Mouse (Mus musculus): ENCODE measurements at regions not wholly inside any gene's neighbourhood (a gene's known extent, or its start where the extent isn't known, plus 50 kb on each side); places are given as distances from the start of the nearest gene placed in this dataset.

DNA sequence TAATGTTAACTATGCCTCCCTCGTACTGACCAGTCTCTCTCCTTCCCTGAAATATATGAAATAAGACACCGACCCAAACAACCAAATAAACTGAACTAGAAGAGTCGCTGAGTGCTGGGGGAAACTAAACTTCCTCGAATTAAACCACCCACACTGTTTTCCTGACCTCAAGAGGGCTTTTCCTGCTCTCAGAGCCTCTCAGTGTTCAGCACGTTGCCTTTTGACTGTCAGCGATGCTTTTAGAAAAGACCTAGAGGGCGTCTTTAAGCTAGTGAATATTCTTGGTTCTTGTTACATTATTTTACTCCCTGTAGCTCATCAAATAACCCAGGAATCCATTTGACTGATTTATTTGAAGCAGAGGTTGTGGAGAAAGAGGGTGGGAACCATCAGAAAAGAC is 76.2 kb upstream of the Ifne start:
- ATAC-seq: no peak
- no peak overlapping the region for H3K9ac ChIP-seq (ENCODE audit: low read depth, low read length)
- no peaks in the 10 kb centered on the region for H3K27me3 ChIP-seq (replicated peaks; ENCODE audit: control insufficient read depth, insufficient read depth, low read length)
- no peaks in the 10 kb centered on the region for H3K36me3 ChIP-seq (ENCODE audit: control insufficient read depth, insufficient read depth, low read length)
- H3K9me3 ChIP-seq (ENCODE audit: control insufficient read depth, low read length): no peaks in the 10 kb centered on the region
- no peak overlapping the region for H3K4me3 ChIP-seq (ENCODE audit: low read length)
- H3K27ac ChIP-seq (ENCODE audit: low read length): no peak overlapping the region
- H3K4me1 ChIP-seq (ENCODE audit: control insufficient read depth, insufficient read depth, low read length): peaks cover 3% of the 10 kb centered on the region; the same call in 1 of the 2 replicates
- WGBS: 28% methylated on average over 7 of the region's 7 CpGs
- H3K4me2 ChIP-seq (ENCODE audit: low read depth, low read length): no peak overlapping the region

DNA sequence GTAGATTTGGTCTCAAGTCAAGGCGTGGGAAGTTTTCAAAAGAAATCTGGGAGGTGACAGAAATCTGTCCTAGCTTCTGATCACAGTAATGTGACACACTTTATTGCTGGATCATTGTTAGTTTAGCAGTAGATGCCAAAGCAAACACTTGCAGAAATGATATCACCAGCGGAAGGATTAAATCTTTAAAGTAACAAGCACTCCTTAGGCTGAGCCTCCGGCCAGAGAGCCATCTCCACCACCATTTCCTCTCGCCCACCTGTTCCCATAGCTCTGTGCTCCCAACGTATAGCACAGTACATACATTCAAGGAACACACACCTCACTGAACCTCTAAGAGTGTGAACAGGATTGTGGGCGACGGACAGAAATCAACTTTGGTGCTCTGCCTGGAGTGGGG is 75.6 kb upstream of the Ifne start:
- H3K4me1 ChIP-seq (ENCODE audit: control insufficient read depth, insufficient read depth, low read length): peaks cover 3% of the 10 kb centered on the region; the same call in 1 of the 2 replicates
- WGBS: 59% methylated on average over 7 of the region's 7 CpGs
- H3K9me3 ChIP-seq (ENCODE audit: control insufficient read depth, low read length): no peaks in the 10 kb centered on the region
- no peak for ATAC-seq
- H3K27ac ChIP-seq (ENCODE audit: low read length): no peak overlapping the region
- no peak overlapping the region for H3K4me3 ChIP-seq (ENCODE audit: low read length)
- no peak overlapping the region for H3K9ac ChIP-seq (ENCODE audit: low read depth, low read length)
- no peaks in the 10 kb centered on the region for H3K27me3 ChIP-seq (replicated peaks; ENCODE audit: control insufficient read depth, insufficient read depth, low read length)
- no peaks in the 10 kb centered on the region for H3K36me3 ChIP-seq (ENCODE audit: control insufficient read depth, insufficient read depth, low read length)
- H3K4me2 ChIP-seq (ENCODE audit: low read depth, low read length): no peak overlapping the region

DNA sequence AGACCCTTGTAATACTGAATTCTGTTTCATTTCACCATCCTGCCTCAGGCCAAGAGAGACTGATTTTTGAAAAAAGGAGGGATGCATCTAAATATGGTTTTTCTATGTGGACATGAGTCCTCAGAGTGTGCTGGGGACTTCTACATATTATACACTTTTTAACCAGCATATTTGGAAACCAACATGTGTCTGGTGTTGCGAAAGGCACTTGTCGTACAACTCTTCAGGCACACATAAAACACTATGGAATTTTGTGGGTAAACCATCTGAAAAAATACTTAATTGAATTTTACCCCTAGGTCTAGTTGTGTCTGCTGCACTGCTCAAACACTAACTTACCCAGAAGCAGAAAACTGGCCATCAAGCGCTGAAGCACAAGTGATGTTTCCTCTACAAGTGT is 74.0 kb upstream of the Ifne start:
- Histone ChIP-seq H3K36me3 (ENCODE audit: control insufficient read depth, insufficient read depth, low read length) (no peaks in the 10 kb centered on the region), H3K4me3 (ENCODE audit: low read length) (no peak overlapping the region), H3K9me3 (ENCODE audit: control insufficient read depth, low read length) (no peaks in the 10 kb centered on the region), H3K27ac (ENCODE audit: low read length) (no peak overlapping the region), H3K4me1 (ENCODE audit: control insufficient read depth, insufficient read depth, low read length) (peaks cover 3% of the 10 kb centered on the region; the same call in 1 of the 2 replicates), H3K9ac (ENCODE audit: low read depth, low read length) (no peak overlapping the region), H3K4me2 (ENCODE audit: low read depth, low read length) (no peak overlapping the region), H3K27me3 (replicated peaks; ENCODE audit: control insufficient read depth, insufficient read depth, low read length) (no peaks in the 10 kb centered on the region)
- WGBS: 84% methylated on average over 3 of the region's 3 CpGs
- no peak for ATAC-seq

DNA sequence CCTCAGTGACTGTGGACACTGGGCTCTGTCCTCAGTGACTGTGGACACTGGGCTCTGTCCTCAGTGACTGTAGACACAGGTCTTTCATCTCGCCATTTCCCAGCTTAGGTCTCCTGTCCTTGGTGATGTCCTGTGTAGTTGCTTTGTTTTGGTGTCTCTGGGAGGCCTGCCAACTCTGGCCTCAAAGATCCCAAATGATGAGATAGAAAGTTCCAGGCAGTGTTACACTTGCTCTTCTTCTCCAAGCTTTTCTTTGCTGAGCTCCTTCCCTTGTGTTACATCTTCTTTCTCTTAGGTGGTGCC is 71.0 kb upstream of the Ifne start:
- H3K4me2 ChIP-seq (ENCODE audit: low read depth, low read length): no peak overlapping the region
- no peak for ATAC-seq

DNA sequence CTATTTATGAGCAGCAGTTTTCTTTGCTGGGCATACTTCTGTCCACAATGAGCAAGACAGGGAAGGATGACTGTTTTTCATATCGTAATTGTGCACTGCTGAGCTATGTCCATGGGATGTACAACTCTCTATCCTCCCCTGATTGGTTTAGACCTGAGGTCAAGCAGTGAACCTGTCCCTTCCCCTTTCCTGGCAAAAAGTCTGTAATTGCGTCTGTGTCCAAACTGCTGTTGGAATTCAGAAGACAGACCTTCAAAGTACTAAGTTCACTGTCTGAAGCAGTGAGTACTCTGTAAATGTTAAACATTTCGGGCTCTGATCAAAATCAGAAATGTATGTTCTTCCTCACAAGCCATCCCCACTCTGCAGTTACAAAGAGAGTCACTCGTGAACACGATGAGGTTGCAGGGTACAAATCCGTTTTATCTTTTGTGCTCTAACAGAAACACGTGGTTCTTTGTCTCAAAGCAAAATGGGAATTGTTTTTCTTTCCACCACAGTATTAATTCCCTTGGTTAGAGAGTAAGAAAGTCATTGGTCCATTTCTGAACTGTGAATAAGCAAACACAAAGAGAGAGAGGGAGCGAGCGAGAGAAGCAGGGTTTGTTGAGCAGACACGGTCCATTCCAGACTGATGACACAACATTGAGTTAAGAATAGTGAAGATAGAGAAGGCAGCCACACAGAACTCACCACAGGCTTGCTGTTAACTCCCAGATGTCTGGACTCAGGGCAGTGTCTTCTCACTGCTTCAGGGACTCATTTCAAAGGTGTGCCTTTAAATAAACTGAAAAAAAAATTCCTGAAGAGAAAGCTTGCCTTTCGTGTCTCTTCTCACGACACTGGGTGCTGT is 70.4 kb upstream of the Ifne start:
- no peak overlapping the region for H3K4me3 ChIP-seq (ENCODE audit: low read length)
- H3K27ac ChIP-seq (ENCODE audit: low read length): no peak overlapping the region
- 47% methylated on average over 12 of the region's 12 CpGs for WGBS
- no peak overlapping the region for H3K4me2 ChIP-seq (ENCODE audit: low read depth, low read length)
- ATAC-seq: 0 out of 2 replicates have a peak, but pooled peaks have one; percentile 9
- no peak overlapping the region for H3K9ac ChIP-seq (ENCODE audit: low read depth, low read length)
- no peaks in the 10 kb centered on the region for H3K27me3 ChIP-seq (replicated peaks; ENCODE audit: control insufficient read depth, insufficient read depth, low read length)
- no peaks in the 10 kb centered on the region for H3K9me3 ChIP-seq (ENCODE audit: control insufficient read depth, low read length)
- H3K36me3 ChIP-seq (ENCODE audit: control insufficient read depth, insufficient read depth, low read length): no peaks in the 10 kb centered on the region
- no peaks in the 10 kb centered on the region for H3K4me1 ChIP-seq (ENCODE audit: control insufficient read depth, insufficient read depth, low read length)

More for the DNA sequence above, 71.0 kb upstream of the Ifne start:
- Histone ChIP-seq H3K27me3 (replicated peaks; ENCODE audit: control insufficient read depth, insufficient read depth, low read length) (no peaks in the 10 kb centered on the region), H3K4me1 (ENCODE audit: control insufficient read depth, insufficient read depth, low read length) (peaks cover 3% of the 10 kb centered on the region; the same call in 1 of the 2 replicates), H3K9me3 (ENCODE audit: control insufficient read depth, low read length) (no peaks in the 10 kb centered on the region), H3K4me3 (ENCODE audit: low read length) (no peak overlapping the region), H3K36me3 (ENCODE audit: control insufficient read depth, insufficient read depth, low read length) (no peaks in the 10 kb centered on the region), H3K9ac (ENCODE audit: low read depth, low read length) (no peak overlapping the region), H3K27ac (ENCODE audit: low read length) (no peak overlapping the region)
- 76% methylated on average over 1 of the region's 1 CpGs for WGBS

DNA sequence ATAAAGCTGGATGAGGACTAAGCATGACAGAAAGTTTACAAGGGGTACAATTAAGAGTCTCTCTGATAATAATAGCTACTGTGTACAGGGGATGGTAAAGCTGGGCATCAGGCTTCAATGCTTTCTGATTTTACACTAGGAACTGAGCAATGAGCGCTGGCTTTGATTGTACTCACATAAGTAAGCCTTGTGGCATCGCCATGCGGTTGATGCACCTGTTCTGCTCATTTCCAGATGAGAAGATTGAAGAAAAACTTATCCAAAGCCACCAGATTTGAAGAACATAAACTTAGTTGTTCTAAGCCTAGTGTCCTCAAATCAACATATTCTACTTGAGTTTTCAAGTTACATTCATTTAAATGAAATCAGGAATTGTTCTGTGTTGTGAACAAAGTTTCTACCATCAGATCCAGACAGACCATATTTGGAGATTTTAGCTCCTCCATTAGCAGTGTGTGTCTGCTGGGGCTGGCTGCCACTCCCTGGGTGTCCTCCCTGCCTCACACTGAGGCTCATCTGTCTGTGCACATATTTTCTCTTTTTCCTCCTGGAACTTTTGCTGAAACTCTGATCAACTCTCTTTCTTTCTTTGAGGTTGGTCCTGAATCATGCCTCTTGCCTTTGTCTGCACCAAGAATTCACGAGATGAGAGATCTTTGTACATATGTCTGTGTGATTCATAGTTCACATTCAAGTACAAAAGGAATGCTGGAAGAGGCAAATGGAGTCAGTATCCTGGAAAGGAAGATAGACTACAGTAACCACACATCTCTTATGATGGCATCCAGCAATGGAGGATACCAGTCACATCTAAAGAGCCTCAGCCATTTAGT is 68.2 kb upstream of the Ifne start:
- H3K4me1 ChIP-seq (ENCODE audit: control insufficient read depth, insufficient read depth, low read length): no peaks in the 10 kb centered on the region
- no peak overlapping the region for H3K4me2 ChIP-seq (ENCODE audit: low read depth, low read length)
- H3K36me3 ChIP-seq (ENCODE audit: control insufficient read depth, insufficient read depth, low read length): no peaks in the 10 kb centered on the region
- H3K9me3 ChIP-seq (ENCODE audit: control insufficient read depth, low read length): no peaks in the 10 kb centered on the region
- H3K9ac ChIP-seq (ENCODE audit: low read depth, low read length): no peak overlapping the region
- H3K27me3 ChIP-seq (replicated peaks; ENCODE audit: control insufficient read depth, insufficient read depth, low read length): no peaks in the 10 kb centered on the region
- no peak overlapping the region for H3K27ac ChIP-seq (ENCODE audit: low read length)
- no peak overlapping the region for H3K4me3 ChIP-seq (ENCODE audit: low read length)
- WGBS: 84% methylated on average over 4 of the region's 4 CpGs
- ATAC-seq: no peak

DNA sequence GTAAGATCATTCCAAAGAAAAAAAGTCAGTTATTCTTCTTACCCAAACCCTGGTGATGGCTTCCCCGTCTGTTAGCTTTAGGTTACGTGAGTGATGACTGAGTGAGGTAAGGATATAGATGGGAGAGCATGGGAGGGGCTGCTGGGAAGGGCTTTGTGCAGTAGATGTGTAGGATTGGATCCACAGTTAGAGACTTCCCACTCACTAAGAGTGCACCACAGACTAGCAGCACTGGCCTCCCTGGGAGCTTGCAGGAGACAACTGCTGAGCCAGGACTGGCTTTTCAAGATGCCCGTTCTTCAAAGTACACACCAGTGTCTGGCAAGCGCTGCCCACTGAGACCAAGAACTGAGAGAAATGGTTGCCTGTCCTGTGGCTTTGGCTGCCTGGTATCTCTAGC is 62.0 kb upstream of the Ifne start:
- no peak for ATAC-seq
- no peak overlapping the region for H3K9ac ChIP-seq (ENCODE audit: low read depth, low read length)
- WGBS: 82% methylated on average over 4 of the region's 4 CpGs

DNA sequence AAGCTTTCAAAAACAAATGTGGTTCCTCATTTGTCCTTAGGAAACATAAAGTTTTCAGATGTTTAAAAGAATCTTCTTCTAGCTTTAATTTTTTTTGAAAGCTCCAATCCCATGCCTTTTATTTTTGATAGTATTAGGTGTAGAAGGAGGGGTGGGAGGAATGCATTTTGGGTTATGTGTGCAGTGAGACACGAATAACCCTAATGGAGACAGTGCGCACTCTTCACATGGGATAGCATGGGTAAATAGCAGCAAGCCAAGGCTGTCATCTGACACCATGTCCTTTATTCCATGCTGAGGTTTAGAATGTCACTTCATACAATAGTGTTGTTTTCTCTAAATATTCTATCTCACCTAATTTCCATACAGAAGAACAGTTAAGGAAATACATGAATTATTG is 60.7 kb upstream of the Ifne start:
- Histone ChIP-seq H3K36me3 (ENCODE audit: control insufficient read depth, insufficient read depth, low read length) (no peaks in the 10 kb centered on the region), H3K4me1 (ENCODE audit: control insufficient read depth, insufficient read depth, low read length) (peaks cover 3% of the 10 kb centered on the region; the same call in 1 of the 2 replicates), H3K27me3 (replicated peaks; ENCODE audit: control insufficient read depth, insufficient read depth, low read length) (peaks cover 12% of the 10 kb centered on the region; the same call in 1 of the 2 replicates), H3K4me3 (ENCODE audit: low read length) (no peak overlapping the region), H3K4me2 (ENCODE audit: low read depth, low read length) (no peak overlapping the region), H3K27ac (ENCODE audit: low read length) (no peak overlapping the region), H3K9ac (ENCODE audit: low read depth, low read length) (no peak overlapping the region), H3K9me3 (ENCODE audit: control insufficient read depth, low read length) (no peaks in the 10 kb centered on the region)
- no peak for ATAC-seq
- WGBS: 89% methylated on average over 2 of the region's 2 CpGs

More for the DNA sequence above, 62.0 kb upstream of the Ifne start:
- Histone ChIP-seq H3K9me3 (ENCODE audit: control insufficient read depth, low read length) (no peaks in the 10 kb centered on the region), H3K36me3 (ENCODE audit: control insufficient read depth, insufficient read depth, low read length) (no peaks in the 10 kb centered on the region), H3K27ac (ENCODE audit: low read length) (no peak overlapping the region), H3K4me3 (ENCODE audit: low read length) (no peak overlapping the region), H3K4me2 (ENCODE audit: low read depth, low read length) (no peak overlapping the region), H3K27me3 (replicated peaks; ENCODE audit: control insufficient read depth, insufficient read depth, low read length) (peaks cover 12% of the 10 kb centered on the region; the same call in 1 of the 2 replicates), H3K4me1 (ENCODE audit: control insufficient read depth, insufficient read depth, low read length) (peaks cover 3% of the 10 kb centered on the region; the same call in 1 of the 2 replicates)

DNA sequence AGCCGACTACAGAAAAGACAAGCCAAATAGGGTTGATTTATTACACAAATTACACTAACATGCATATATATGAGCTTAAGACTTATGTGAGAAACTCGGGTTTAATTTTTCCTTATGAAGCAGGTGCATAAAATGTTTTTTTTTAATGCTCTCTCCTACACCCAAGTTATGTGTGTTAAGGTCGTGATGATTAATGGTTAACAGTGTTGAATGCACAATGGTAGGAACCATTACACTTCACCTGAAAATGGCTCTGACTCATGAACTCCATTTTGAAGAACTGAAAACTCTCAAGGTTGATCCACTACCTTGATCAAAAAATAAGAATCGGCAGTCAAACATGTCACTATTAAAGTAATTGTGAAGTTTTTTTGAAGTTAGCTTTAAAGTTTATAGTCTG is 59.4 kb upstream of the Ifne start:
- Histone ChIP-seq H3K27ac (ENCODE audit: low read length) (no peak overlapping the region), H3K36me3 (ENCODE audit: control insufficient read depth, insufficient read depth, low read length) (no peaks in the 10 kb centered on the region), H3K4me2 (ENCODE audit: low read depth, low read length) (no peak overlapping the region), H3K27me3 (replicated peaks; ENCODE audit: control insufficient read depth, insufficient read depth, low read length) (peaks cover 12% of the 10 kb centered on the region; the same call in 1 of the 2 replicates), H3K4me1 (ENCODE audit: control insufficient read depth, insufficient read depth, low read length) (peaks cover 3% of the 10 kb centered on the region; the same call in 1 of the 2 replicates), H3K4me3 (ENCODE audit: low read length) (no peak overlapping the region), H3K9ac (ENCODE audit: low read depth, low read length) (no peak overlapping the region), H3K9me3 (ENCODE audit: control insufficient read depth, low read length) (no peaks in the 10 kb centered on the region)
- WGBS: 57% methylated on average over 4 of the region's 4 CpGs
- ATAC-seq: no peak
